Mouse (Mus musculus): ENCODE data around the gene Bcl2. TPM values are rescaled to one million over a fixed set of nuclear protein-coding genes. Genes with fewer than 3 reads are reported as not detected.

Bcl2 gene
- total RNA-seq, 1 experiment, result 0.98 TPM

GRCm38 (mm10) chr1:106549025-106549424 lies 165.0 kb downstream of the Bcl2 start:
- in situ Hi-C loops (cut with MboI; ENCODE audit: low sequenced_read_pairs in 2 of 2, unreplicated experiment in 2 of 2), result no loop called here
- TF ChIP-seq ZC3H11A (IDR thresholded peaks at IDR 0.05; ENCODE audit: borderline replicate concordance, low read depth, low read length), result no peak
- TF ChIP-seq MAFK (IDR thresholded peaks at IDR 0.05; ENCODE audit: insufficient read depth, low read depth, low read length), result no peak
- no peak for TF ChIP-seq CHD2 (IDR thresholded peaks at IDR 0.05; ENCODE audit: low read depth, low read length)
- TF ChIP-seq ZNF384 (IDR thresholded peaks at IDR 0.05; ENCODE audit: low read depth, low read length), result no peak
- no peak for TF ChIP-seq HCFC1 (IDR thresholded peaks at IDR 0.05; ENCODE audit: borderline replicate concordance, insufficient read depth, low read length)
- Histone ChIP-seq H3K9me3 (ENCODE audit: control insufficient read depth, insufficient read depth, low read depth, low read length) (no peaks in the 10 kb centered on the region), H3K4me1 (ENCODE audit: control insufficient read depth in 2 of 2, insufficient read depth in 2 of 2, low read length in 2 of 2, poor library complexity in 1 of 2) (no peaks in the 10 kb centered on the region), H3K36me3 (ENCODE audit: control insufficient read depth, insufficient read depth, low read length, poor library complexity, severe bottlenecking) (no peaks in the 10 kb centered on the region), H3K27ac (ENCODE audit: insufficient read depth, low read depth, low read length, poor library complexity, severe bottlenecking) (no peak overlapping the region), H3K4me3 (ENCODE audit: insufficient read depth in 1 of 2, low read depth in 1 of 2, low read length in 2 of 2, poor library complexity in 1 of 2, severe bottlenecking in 1 of 2) (no peak overlapping the region), H3K9ac (ENCODE audit: insufficient read depth, low read depth, low read length, poor library complexity, severe bottlenecking) (no peak overlapping the region)
- DNase-seq (ENCODE audit: low read depth, low spot score), result no peak

GRCm38 (mm10) chr1:106544817-106545612 lies 169.1 kb downstream of the Bcl2 start:
- H3K4me3 ChIP-seq (ENCODE audit: insufficient read depth in 1 of 2, low read depth in 1 of 2, low read length in 2 of 2, poor library complexity in 1 of 2, severe bottlenecking in 1 of 2), result no peak overlapping the region
- TF ChIP-seq ZNF384 (IDR thresholded peaks at IDR 0.05; ENCODE audit: low read depth, low read length) (no peak), ZC3H11A (IDR thresholded peaks at IDR 0.05; ENCODE audit: borderline replicate concordance, low read depth, low read length) (no peak), HCFC1 (IDR thresholded peaks at IDR 0.05; ENCODE audit: borderline replicate concordance, insufficient read depth, low read length) (no peak), CHD2 (IDR thresholded peaks at IDR 0.05; ENCODE audit: low read depth, low read length) (no peak), MAFK (IDR thresholded peaks at IDR 0.05; ENCODE audit: insufficient read depth, low read depth, low read length) (no peak)
- H3K36me3 ChIP-seq (ENCODE audit: control insufficient read depth, insufficient read depth, low read length, poor library complexity, severe bottlenecking), result no peaks in the 10 kb centered on the region
- in situ Hi-C loops (cut with MboI; ENCODE audit: low sequenced_read_pairs in 2 of 2, unreplicated experiment in 2 of 2), result no loop called here
- no peak overlapping the region for H3K27ac ChIP-seq (ENCODE audit: insufficient read depth, low read depth, low read length, poor library complexity, severe bottlenecking)
- H3K4me1 ChIP-seq (ENCODE audit: control insufficient read depth in 2 of 2, insufficient read depth in 2 of 2, low read length in 2 of 2, poor library complexity in 1 of 2), result no peaks in the 10 kb centered on the region
- H3K9ac ChIP-seq (ENCODE audit: insufficient read depth, low read depth, low read length, poor library complexity, severe bottlenecking), result no peak overlapping the region
- H3K9me3 ChIP-seq (ENCODE audit: control insufficient read depth, insufficient read depth, low read depth, low read length), result no peaks in the 10 kb centered on the region
- DNase-seq (ENCODE audit: low read depth, low spot score), result no peak

GRCm38 (mm10) chr1:106542731-106543130 lies 171.3 kb downstream of the Bcl2 start:
- Histone ChIP-seq H3K4me3 (ENCODE audit: insufficient read depth in 1 of 2, low read depth in 1 of 2, low read length in 2 of 2, poor library complexity in 1 of 2, severe bottlenecking in 1 of 2) (no peak overlapping the region), H3K4me1 (ENCODE audit: control insufficient read depth in 2 of 2, insufficient read depth in 2 of 2, low read length in 2 of 2, poor library complexity in 1 of 2) (no peaks in the 10 kb centered on the region), H3K9me3 (ENCODE audit: control insufficient read depth, insufficient read depth, low read depth, low read length) (no peaks in the 10 kb centered on the region), H3K9ac (ENCODE audit: insufficient read depth, low read depth, low read length, poor library complexity, severe bottlenecking) (no peak overlapping the region), H3K36me3 (ENCODE audit: control insufficient read depth, insufficient read depth, low read length, poor library complexity, severe bottlenecking) (no peaks in the 10 kb centered on the region), H3K27ac (ENCODE audit: insufficient read depth, low read depth, low read length, poor library complexity, severe bottlenecking) (no peak overlapping the region)
- in situ Hi-C loops (cut with MboI; ENCODE audit: low sequenced_read_pairs in 2 of 2, unreplicated experiment in 2 of 2), result no loop called here
- no peak for DNase-seq (ENCODE audit: low read depth, low spot score)
- TF ChIP-seq HCFC1 (IDR thresholded peaks at IDR 0.05; ENCODE audit: borderline replicate concordance, insufficient read depth, low read length) (no peak), MAFK (IDR thresholded peaks at IDR 0.05; ENCODE audit: insufficient read depth, low read depth, low read length) (no peak), ZNF384 (IDR thresholded peaks at IDR 0.05; ENCODE audit: low read depth, low read length) (no peak)

GRCm38 (mm10) chr1:106541851-106542250 lies 172.2 kb downstream of the Bcl2 start:
- no peak for TF ChIP-seq ZNF384 (IDR thresholded peaks at IDR 0.05; ENCODE audit: low read depth, low read length)
- TF ChIP-seq HCFC1 (IDR thresholded peaks at IDR 0.05; ENCODE audit: borderline replicate concordance, insufficient read depth, low read length), result no peak
- TF ChIP-seq ZC3H11A (IDR thresholded peaks at IDR 0.05; ENCODE audit: borderline replicate concordance, low read depth, low read length), result no peak
- no peak for TF ChIP-seq CHD2 (IDR thresholded peaks at IDR 0.05; ENCODE audit: low read depth, low read length)
- no peak for TF ChIP-seq MAFK (IDR thresholded peaks at IDR 0.05; ENCODE audit: insufficient read depth, low read depth, low read length)
- Histone ChIP-seq H3K9me3 (ENCODE audit: control insufficient read depth, insufficient read depth, low read depth, low read length) (no peaks in the 10 kb centered on the region), H3K9ac (ENCODE audit: insufficient read depth, low read depth, low read length, poor library complexity, severe bottlenecking) (no peak overlapping the region), H3K4me3 (ENCODE audit: insufficient read depth in 1 of 2, low read depth in 1 of 2, low read length in 2 of 2, poor library complexity in 1 of 2, severe bottlenecking in 1 of 2) (no peak overlapping the region), H3K36me3 (ENCODE audit: control insufficient read depth, insufficient read depth, low read length, poor library complexity, severe bottlenecking) (no peaks in the 10 kb centered on the region), H3K27ac (ENCODE audit: insufficient read depth, low read depth, low read length, poor library complexity, severe bottlenecking) (no peak overlapping the region), H3K4me1 (ENCODE audit: control insufficient read depth in 2 of 2, insufficient read depth in 2 of 2, low read length in 2 of 2, poor library complexity in 1 of 2) (no peaks in the 10 kb centered on the region)
- DNase-seq (ENCODE audit: low read depth, low spot score), result no peak
- in situ Hi-C loops (cut with MboI; ENCODE audit: low sequenced_read_pairs in 2 of 2, unreplicated experiment in 2 of 2), result no loop called here
